Mouse (Mus musculus) CH12.LX (cell line): ENCODE results near the gene Mgat5. TPM values are rescaled to one million over a fixed set of nuclear protein-coding genes. Genes with fewer than 3 reads are reported as not detected.

Experiments used
- DNase-seq: peaks from one replicate; pipeline ENCODE4 v3.0.0-alpha.2; 2013; ENCODE audit errors: extremely low read depth
- H3K27ac ChIP-seq: 2 replicates; pipeline ENCODE4 v1.5.1; 2012; ENCODE audit warnings: low read depth, mild to moderate bottlenecking, control low read depth, moderate library complexity; ENCODE audit not compliant: insufficient read depth
- H3K27me3 ChIP-seq: replicated peaks from 2 replicates; pipeline ENCODE3; 2012; ENCODE audit warnings: inconsistent platforms
- H3K36me3 ChIP-seq, 2 experiments: replicated peaks in 1 of 2; 2 replicates each; pipeline versions ENCODE3 to v1.6.1; 2012; ENCODE audit warnings: inconsistent platforms in 1 of 2, low read length in 1 of 2, mild to moderate bottlenecking in 1 of 2, mixed read lengths in 1 of 2, moderate library complexity in 1 of 2; ENCODE audit not compliant: control insufficient read depth in 1 of 2, insufficient read depth in 1 of 2
- H3K4me1 ChIP-seq, 2 experiments: 2 replicates each; pipeline ENCODE4 v1.6.1; 2012; ENCODE audit warnings: inconsistent platforms in 1 of 2, moderate library complexity in 1 of 2; ENCODE audit not compliant: insufficient read depth in 2 of 2, control insufficient read depth in 1 of 2
- H3K4me2 ChIP-seq: 2 replicates; pipeline ENCODE4 v1.6.1; 2012; ENCODE audit warnings: low read depth, mild to moderate bottlenecking, control low read depth; ENCODE audit not compliant: poor library complexity, insufficient read depth, severe bottlenecking
- H3K4me3 ChIP-seq, 3 experiments: fragments of 150-350 bp in 1 of 3; sonication (generic) in 1 of 3; replicated peaks in 1 of 3; 2 replicates each; pipeline versions ENCODE3 to v1.5.1; 2011 to 2012; ENCODE audit warnings: low read depth in 2 of 3, low read length in 2 of 3, mild to moderate bottlenecking in 2 of 3, moderate library complexity in 2 of 3, control low read depth in 1 of 3, improper control_type of control experiment in 1 of 3, inconsistent platforms in 1 of 3, mixed read lengths in 1 of 3; ENCODE audit not compliant: poor library complexity in 1 of 3
- H3K79me2 ChIP-seq: replicated peaks from 2 replicates; pipeline ENCODE4 v1.6.1; 2012; ENCODE audit warnings: mild to moderate bottlenecking, moderate library complexity; ENCODE audit not compliant: control insufficient read depth, poor library complexity, insufficient read depth, severe bottlenecking; ENCODE audit errors: extremely low read depth
- H3K9ac ChIP-seq: 2 replicates; pipeline ENCODE4 v1.6.1; 2012; ENCODE audit warnings: low read depth, mild to moderate bottlenecking, control low read depth, moderate library complexity; ENCODE audit not compliant: insufficient read depth
- H3K9me3 ChIP-seq: replicated peaks from 2 replicates; pipeline ENCODE3; 2012; ENCODE audit warnings: low read length, inconsistent platforms, mixed read lengths
- CHD1 ChIP-seq: IDR thresholded peaks from 2 replicates; pipeline ENCODE4 v1.6.1; 2012; ENCODE audit warnings: low read depth, low read length, improper control_type of control experiment, inconsistent platforms
- CHD2 ChIP-seq: IDR thresholded peaks from 2 replicates; pipeline ENCODE4 v1.6.1; 2011; ENCODE audit warnings: low read length, improper control_type of control experiment
- E2F4 ChIP-seq: IDR thresholded peaks from 2 replicates; pipeline ENCODE4 v1.6.1; 2011; ENCODE audit warnings: low read depth, low read length, improper control_type of control experiment; ENCODE audit not compliant: insufficient replicate concordance
- ELF1 ChIP-seq: IDR thresholded peaks from 2 replicates; pipeline ENCODE4 v1.6.1; 2014; ENCODE audit warnings: low read depth, mild to moderate bottlenecking, inconsistent platforms, low read length, improper control_type of control experiment
- EP300 ChIP-seq: IDR thresholded peaks from 2 replicates; pipeline ENCODE4 v1.6.1; 2011; ENCODE audit warnings: low read length, improper control_type of control experiment
- HCFC1 ChIP-seq: IDR thresholded peaks from 2 replicates; pipeline ENCODE4 v1.6.1; 2012; ENCODE audit warnings: low read depth, mild to moderate bottlenecking, inconsistent platforms, low read length, improper control_type of control experiment
- IRF4 ChIP-seq: IDR thresholded peaks from 2 replicates; pipeline ENCODE4 v1.6.1; 2014; ENCODE audit warnings: low read depth, mild to moderate bottlenecking, inconsistent platforms, low read length, improper control_type of control experiment
- JUN ChIP-seq: IDR thresholded peaks from 2 replicates; pipeline ENCODE4 v1.6.1; 2011; ENCODE audit warnings: low read depth, mild to moderate bottlenecking, low read length, improper control_type of control experiment, moderate library complexity; ENCODE audit not compliant: insufficient read depth
- JUND ChIP-seq: conservative IDR thresholded peaks from 2 replicates; pipeline ENCODE4 v1.6.1; 2011; ENCODE audit warnings: low read depth, low read length, improper control_type of control experiment
- MAZ ChIP-seq: IDR thresholded peaks from 2 replicates; pipeline ENCODE4 v1.6.1; 2012; ENCODE audit warnings: low read depth, mild to moderate bottlenecking, inconsistent platforms, low read length, improper control_type of control experiment, moderate library complexity
- MEF2A ChIP-seq: IDR thresholded peaks from 2 replicates; pipeline ENCODE4 v1.6.1; 2014; ENCODE audit warnings: low read depth, mild to moderate bottlenecking, inconsistent platforms, low read length, improper control_type of control experiment, borderline replicate concordance
- MXI1 ChIP-seq: IDR thresholded peaks from 2 replicates; pipeline ENCODE4 v1.6.1; 2011; ENCODE audit warnings: mild to moderate bottlenecking, low read depth, low read length, improper control_type of control experiment
- MYC ChIP-seq: IDR thresholded peaks from 2 replicates; pipeline ENCODE4 v1.6.1; 2011; ENCODE audit warnings: low read depth, mild to moderate bottlenecking, improper control_type of control experiment, low read length
- PAX5 ChIP-seq: IDR thresholded peaks from 2 replicates; pipeline ENCODE4 v1.6.1; 2012; ENCODE audit warnings: low read length, inconsistent platforms, mixed read lengths
- POLR2A ChIP-seq: IDR thresholded peaks from 2 replicates; pipeline ENCODE4 v1.6.1; 2011; ENCODE audit warnings: low read depth, mild to moderate bottlenecking, improper control_type of control experiment, low read length
- SIN3A ChIP-seq: IDR thresholded peaks from 2 replicates; pipeline ENCODE4 v1.6.1; 2012; ENCODE audit warnings: low read length, improper control_type of control experiment, inconsistent platforms
- SMC3 ChIP-seq: IDR thresholded peaks from 2 replicates; pipeline ENCODE4 v1.6.1; 2011; ENCODE audit warnings: low read depth, low read length, improper control_type of control experiment
- TCF12 ChIP-seq: IDR thresholded peaks from 2 replicates; pipeline ENCODE4 v1.6.1; 2014; ENCODE audit warnings: low read depth, mild to moderate bottlenecking, inconsistent platforms, low read length, improper control_type of control experiment
- UBTF ChIP-seq: IDR thresholded peaks from 2 replicates; pipeline ENCODE4 v1.6.1; 2012; ENCODE audit warnings: low read depth, mild to moderate bottlenecking, inconsistent platforms, low read length, improper control_type of control experiment, moderate library complexity
- USF1 ChIP-seq: IDR thresholded peaks from 2 replicates; pipeline ENCODE4 v1.6.1; 2014; ENCODE audit warnings: low read depth, mild to moderate bottlenecking, inconsistent platforms, low read length, improper control_type of control experiment
- ZMIZ1 ChIP-seq: IDR thresholded peaks from 2 replicates; pipeline ENCODE4 v1.6.1; 2012; ENCODE audit warnings: low read depth, mild to moderate bottlenecking, inconsistent platforms, low read length, improper control_type of control experiment
- ZNF384 ChIP-seq: IDR thresholded peaks from 2 replicates; pipeline ENCODE4 v1.6.1; 2012; ENCODE audit warnings: low read depth, low read length, improper control_type of control experiment, inconsistent platforms
- dilution Hi-C: fragments of 300-500 bp; cut with MboI; formaldehyde crosslinking; loops from 2 replicates; pipeline ENCODE4 v1.14.3; 2020; ENCODE audit warnings: low sequenced_read_pairs; ENCODE audit not compliant: extremely low pct_unique_long_range_greater_than_20kb, extremely low pct_ligation_motif_present
- in situ Hi-C: fragments of 300-500 bp; cut with MboI; formaldehyde crosslinking; loops from 3 replicates; pipeline ENCODE4 v1.14.3; 2019; ENCODE audit warnings: low sequenced_read_pairs, low pct_ligation_motif_present, low pct_unique_long_range_greater_than_20kb, mixed read lengths
- polyA plus RNA-seq: library from polyadenylated mRNA; unstranded; fragments of >175 nt; gene quantifications from 2 replicates; pipeline ENCODE4 v1.2.1, GENCODE M21; 2012; ENCODE audit warnings: low read depth; ENCODE audit not compliant: insufficient read length
- total RNA-seq, 2 experiments: library from RNA; depleted of rRNA; stranded (reverse); fragments of 300-350 nt in 1 of 2; fragments of >200 nt in 1 of 2; gene quantifications; 2 replicates each; pipeline ENCODE4 v1.2.3; 2012 to 2014

Mgat5 gene
- total and polyA plus RNA-seq, 3 experiments, result 5.9 to 8.8 (median 6.6) TPM

DNA sequence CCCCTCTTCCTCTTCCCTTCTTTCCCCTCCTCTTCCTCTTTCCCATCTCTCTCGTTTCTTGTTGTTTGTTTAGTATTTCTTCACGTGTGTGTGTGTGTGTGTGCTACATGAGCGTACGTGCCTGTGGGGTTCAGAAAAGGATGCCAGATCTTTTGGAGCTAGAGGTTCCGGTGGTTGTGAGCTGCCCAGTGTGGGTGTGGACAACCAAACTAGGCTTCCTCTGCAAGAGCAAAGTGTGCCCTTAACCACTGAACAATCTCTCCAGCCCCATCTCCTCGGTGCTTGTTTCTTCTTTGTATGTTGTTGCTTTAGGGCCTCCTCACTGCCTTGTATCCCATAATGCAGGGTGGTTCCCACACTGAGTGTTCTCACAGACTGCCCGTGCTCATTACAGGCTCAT is 113.7 kb downstream of the Mgat5 start:
- no peak for TF ChIP-seq USF1
- TF ChIP-seq IRF4, result no peak
- TF ChIP-seq SIN3A, result no peak
- no peak for TF ChIP-seq MYC
- TF ChIP-seq TCF12, result no peak
- no peak for TF ChIP-seq POLR2A
- TF ChIP-seq MEF2A, result no peak
- no peak for TF ChIP-seq ELF1
- no peak for TF ChIP-seq HCFC1
- no peak for TF ChIP-seq JUND
- TF ChIP-seq ZMIZ1, result no peak
- no peak for TF ChIP-seq MAZ
- no peak for TF ChIP-seq UBTF
- no peak for TF ChIP-seq ZNF384
- TF ChIP-seq CHD1, result no peak
- no peak for TF ChIP-seq SMC3
- no peak for TF ChIP-seq JUN
- dilution Hi-C loops, result no loop called here
- in situ Hi-C loops, result no loop called here
- no peak for DNase-seq
- Histone ChIP-seq H3K27ac (no peak overlapping the region), H3K4me3 (no peak overlapping the region), H3K36me3 (peaks cover 2 to 55% of the 10 kb centered on the region in 2 experiments), H3K4me1 (peaks cover 0 to 26% of the 10 kb centered on the region in 2 experiments; a peak in 2 of 4 replicates), H3K79me2 (no peaks in the 10 kb centered on the region; the same call in 1 of the 2 replicates), H3K9me3 (peaks cover 2% of the 10 kb centered on the region), H3K4me2 (no peak overlapping the region), H3K9ac (no peak overlapping the region), H3K27me3 (no peaks in the 10 kb centered on the region)

DNA sequence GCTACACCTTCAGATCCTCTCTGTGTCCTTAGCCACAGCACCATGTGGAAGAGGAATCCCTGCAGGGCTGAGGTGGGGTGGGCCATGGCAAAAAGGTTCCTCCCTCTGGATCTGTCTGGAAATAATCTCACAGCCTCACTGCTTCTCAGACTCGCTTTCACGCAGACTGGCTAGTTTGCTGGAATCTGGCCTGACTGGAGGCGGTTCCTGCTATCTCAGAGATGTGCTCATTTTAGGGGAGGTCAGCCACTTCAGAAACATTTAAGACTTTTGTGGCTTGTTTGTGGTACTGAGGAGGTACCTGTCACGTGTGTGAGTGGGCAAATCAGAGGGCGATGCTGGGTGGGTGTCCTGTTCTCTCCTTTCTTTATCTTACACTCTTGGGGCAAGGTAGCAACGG is 115.0 kb downstream of the Mgat5 start:
- no peaks in the 10 kb centered on the region; the same call in 1 of the 2 replicates for H3K79me2 ChIP-seq
- H3K36me3 ChIP-seq, result peaks cover 2 to 61% of the 10 kb centered on the region in 2 experiments
- no peak for TF ChIP-seq HCFC1
- no peak for TF ChIP-seq POLR2A
- TF ChIP-seq MXI1, result no peak
- TF ChIP-seq PAX5, result no peak
- TF ChIP-seq UBTF, result no peak
- TF ChIP-seq CHD2, result no peak
- no peak for TF ChIP-seq JUN
- no peak for TF ChIP-seq EP300
- TF ChIP-seq IRF4, result no peak
- TF ChIP-seq ELF1, result no peak
- no peak for TF ChIP-seq JUND
- TF ChIP-seq E2F4, result no peak
- no peaks in the 10 kb centered on the region for H3K27me3 ChIP-seq
- H3K27ac ChIP-seq, result no peak overlapping the region
- H3K9ac ChIP-seq, result no peak overlapping the region
- H3K9me3 ChIP-seq, result peaks cover 6% of the 10 kb centered on the region
- H3K4me2 ChIP-seq, result no peak overlapping the region
- no peak overlapping the region for H3K4me3 ChIP-seq
- in situ Hi-C loops (no loop called here), dilution Hi-C loops (no loop called here)
- peaks cover 0 to 17% of the 10 kb centered on the region in 2 experiments; a peak in 2 of 4 replicates for H3K4me1 ChIP-seq
- no peak for DNase-seq
